Mouse (Mus musculus) layer of hippocampus, postnatal 36 days (tissue): ENCODE results near the gene Sdr39u1. TPM values are rescaled to one million over a fixed set of nuclear protein-coding genes. Genes with fewer than 3 reads are reported as not detected.

Source experiments
- DNase-seq, 2 experiments: peaks; one replicate each; pipeline ENCODE4 v3.0.0; 2022
- total RNA-seq, 2 experiments: library from RNA; stranded (reverse); gene quantifications; 2 replicates each; pipeline ENCODE4 v1.2.3; 2021

Sdr39u1 gene
- 10 to 100 TPM; 68.5 to 70.7 TPM for total RNA-seq

DNA sequence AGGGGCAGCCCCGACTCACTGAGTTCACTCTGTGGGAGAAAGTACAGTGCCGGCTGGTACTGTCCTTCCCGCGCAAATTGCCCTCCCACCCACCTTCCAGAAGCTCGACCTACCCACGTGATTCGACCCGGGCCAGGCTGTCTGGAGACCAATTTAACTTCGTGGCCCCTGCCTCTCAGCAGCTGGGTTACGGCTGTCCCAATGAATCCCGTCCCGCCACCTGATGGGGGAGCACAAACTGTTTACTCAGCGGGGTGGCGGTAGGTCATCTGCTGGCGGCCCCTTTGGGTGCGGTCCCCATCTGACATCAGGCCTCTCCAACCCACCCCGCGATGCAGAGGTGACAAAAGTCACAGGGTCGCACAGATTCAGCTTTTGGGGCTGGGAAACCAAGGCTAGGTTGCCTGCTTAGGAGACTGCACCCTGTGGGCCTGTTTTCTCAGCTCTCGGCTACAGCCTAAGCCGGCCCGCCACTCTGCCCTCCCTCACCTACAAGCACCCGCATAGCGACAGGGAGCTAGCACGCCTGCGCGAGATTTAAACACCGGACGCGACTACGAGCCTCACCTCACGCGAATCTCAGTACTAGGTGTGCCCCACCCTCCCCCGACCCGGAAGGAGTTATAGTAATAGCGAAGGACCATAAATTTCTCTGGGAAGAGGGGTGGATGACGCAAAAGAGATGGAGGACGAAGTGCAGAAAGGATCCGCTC lies at the start of gene Sdr39u1:
Gene Sdr39u1, minus strand, starts transcription at position 593 of the 713 bp plus-strand sequence.
- peak; percentile 74 to 75 for DNase-seq

GRCm38 (mm10) chr14:55946269-55946969 lies 46.3 kb upstream of the Sdr39u1 start:
- no peak for DNase-seq

- DNase-seq = no peak
Observed at GRCm38 (mm10) chr14:55944575-55944974, 44.5 kb upstream of the Sdr39u1 start, which contains the start of gene Cma1. Gene Cma1, minus strand, starts transcription at chr14:55944675.

DNA sequence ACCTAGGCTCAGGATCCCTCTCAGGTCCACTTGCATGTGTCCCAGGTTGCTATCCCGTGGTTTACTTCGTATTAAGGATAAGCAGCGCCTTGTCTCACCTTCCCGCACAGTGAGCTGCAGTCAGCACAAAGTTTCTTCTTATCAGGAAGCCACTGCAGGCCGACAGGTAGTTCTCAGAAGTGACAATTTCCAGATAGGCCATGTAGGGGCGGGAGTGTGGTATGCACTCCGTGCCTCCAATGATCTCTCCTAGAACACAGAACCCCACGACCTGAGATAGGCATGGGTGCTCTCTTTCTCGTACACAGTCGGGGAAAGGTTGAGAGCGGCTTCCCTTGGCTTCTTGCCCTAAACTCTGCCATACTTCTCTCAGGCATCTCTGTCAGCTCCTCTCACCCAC lies 43.5 kb upstream of the Sdr39u1 start:
- no peak for DNase-seq

DNA sequence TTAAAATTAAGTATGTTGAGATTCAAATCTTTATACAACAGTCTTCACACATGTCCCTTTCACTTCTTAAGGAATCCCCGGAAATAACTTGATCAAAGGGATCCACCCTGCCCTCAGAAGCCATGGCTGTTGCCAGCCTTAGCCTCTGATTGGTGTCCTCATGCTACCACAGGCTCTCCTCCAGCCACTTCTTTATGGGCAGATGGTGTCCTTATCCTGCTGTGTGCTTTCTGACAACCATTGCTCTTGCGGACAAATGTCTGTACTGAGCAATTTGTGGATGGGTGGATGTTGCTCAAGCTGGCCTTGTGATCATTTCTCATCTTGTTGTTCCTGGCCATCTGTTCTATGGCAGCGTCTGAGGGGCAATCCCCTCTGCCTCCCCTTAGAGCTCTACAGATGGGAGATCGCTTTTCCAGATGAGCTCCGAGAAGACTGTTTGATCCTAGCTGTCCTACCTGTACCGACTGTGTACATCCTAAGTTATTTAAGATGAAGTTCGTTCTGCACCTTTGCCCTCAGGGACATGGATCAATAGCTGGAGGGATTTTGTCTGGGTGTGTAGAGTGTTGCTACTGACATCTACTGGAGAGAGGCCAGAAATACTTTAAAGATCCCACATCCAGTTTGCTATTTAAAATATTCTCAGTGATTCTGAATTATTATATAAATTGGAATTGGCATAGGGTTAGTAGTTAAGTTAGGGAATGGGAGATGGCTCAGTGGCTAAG lies 40.1 kb upstream of the Sdr39u1 start:
- no peak for DNase-seq

GRCm38 (mm10) chr14:55933586-55933985 lies 33.5 kb upstream of the Sdr39u1 start:
- no peak for DNase-seq

GRCm38 (mm10) chr14:55929263-55929997 lies 29.3 kb upstream of the Sdr39u1 start:
- DNase-seq = no peak

DNA sequence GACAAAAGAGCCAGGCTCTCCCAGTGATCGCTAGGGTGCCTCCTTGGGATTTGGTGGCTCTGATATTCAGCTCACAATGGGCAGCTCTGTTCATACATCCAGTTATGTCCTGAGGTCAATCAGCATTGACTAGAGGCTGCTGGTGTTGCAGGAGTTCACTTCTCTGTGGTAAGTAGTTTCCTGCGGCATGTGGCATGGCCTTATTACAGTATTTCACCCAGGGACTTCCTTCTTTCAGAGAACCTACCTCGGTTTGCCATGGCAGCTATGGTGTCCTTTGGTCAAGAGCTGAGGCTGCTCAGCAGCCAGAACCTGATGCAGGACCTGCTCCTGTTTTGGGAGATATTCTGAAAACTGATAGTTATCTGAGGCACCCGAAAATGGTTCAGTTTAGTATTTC lies 26.8 kb upstream of the Sdr39u1 start:
- no peak for DNase-seq

GRCm38 (mm10) chr14:55922475-55923232 lies 22.6 kb upstream of the Sdr39u1 start:
- DNase-seq = no peak

- peak; percentile 44 to 49 for DNase-seq
Observed at GRCm38 (mm10) chr14:55918240-55919082, 18.4 kb upstream of the Sdr39u1 start.

DNA sequence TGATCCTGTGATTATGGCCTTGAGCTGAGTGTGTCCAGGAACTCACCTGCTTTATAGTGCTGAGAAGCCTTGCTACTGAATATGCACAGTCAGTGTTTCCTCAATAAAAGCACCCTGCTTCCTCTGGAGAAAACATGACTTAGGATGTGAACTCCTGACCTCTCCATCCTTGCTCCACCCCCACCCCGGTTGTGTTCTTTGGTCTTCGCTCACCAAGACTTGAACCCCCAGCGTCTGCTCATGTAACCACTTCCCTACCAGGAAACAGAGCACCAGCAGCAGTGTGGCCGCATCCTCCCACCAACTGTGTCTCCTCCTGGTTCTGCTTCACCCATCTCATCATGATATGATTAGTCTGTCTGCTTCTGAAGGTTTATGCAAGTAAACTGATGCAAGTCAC lies 13.3 kb upstream of the Sdr39u1 start:
- no peak for DNase-seq

DNA sequence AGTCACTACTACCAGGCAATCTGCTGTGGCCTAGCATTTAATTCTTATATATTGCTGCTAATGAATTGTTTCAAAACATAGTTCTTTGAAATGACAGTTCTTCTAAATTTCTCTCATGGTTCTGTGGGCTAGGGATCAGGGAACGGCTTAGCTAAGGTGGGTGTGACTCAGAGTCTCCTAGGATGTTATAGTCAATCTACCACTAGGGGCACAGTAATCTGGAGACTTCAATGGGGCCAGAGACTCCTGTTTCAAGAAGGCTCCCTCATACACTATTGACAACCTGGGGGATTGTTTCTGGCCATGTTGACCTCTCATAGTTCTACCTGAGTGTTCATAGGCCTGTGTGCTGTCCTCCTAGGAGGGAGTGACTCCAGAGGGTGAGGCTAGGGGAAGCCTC lies 5.4 kb upstream of the Sdr39u1 start:
- DNase-seq = no peak

DNA sequence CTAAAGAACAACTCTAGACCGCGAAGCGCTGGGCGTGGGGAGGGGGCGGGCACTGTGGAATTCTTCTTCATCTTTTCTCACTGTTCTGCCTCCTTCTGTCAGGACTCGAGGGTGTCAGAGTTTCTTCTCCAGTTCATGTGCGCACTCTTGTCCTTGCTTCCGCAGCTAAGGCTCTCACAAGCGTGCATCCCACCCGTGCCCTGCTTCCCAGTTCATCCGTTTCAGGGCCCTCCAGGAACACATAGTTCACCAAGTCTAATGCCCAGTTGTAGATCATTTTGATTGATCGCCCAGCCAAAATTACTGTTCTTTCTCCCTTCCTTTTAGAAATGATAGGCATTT lies 292 bp upstream of the Sdr39u1 start:
- peak in 1 of 2 experiments; percentile 30 for DNase-seq

DNA sequence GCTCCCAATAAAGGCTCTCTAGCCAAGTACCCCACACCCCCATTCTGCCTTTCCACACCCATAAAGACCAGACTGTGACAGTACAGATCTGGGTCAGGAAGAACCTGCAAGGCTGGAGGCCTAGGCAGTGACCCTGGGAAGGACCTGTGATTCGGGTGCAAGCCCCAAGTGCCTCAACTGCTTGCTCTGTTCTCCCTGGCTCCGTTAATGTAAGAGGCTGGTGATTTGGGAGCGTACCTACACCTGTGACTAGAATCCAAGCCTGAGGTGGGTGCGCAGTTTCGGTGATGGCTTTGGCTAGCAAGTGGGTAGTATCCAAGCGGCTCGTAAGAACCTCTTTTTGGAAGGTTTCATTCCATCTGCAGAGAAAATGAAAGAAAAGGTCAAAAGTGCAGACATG lies 1.1 kb downstream of the Sdr39u1 start:
- no peak for DNase-seq

- DNase-seq = no peak
Observed at GRCm38 (mm10) chr14:55897671-55898070, 2.4 kb downstream of the Sdr39u1 start.

DNA sequence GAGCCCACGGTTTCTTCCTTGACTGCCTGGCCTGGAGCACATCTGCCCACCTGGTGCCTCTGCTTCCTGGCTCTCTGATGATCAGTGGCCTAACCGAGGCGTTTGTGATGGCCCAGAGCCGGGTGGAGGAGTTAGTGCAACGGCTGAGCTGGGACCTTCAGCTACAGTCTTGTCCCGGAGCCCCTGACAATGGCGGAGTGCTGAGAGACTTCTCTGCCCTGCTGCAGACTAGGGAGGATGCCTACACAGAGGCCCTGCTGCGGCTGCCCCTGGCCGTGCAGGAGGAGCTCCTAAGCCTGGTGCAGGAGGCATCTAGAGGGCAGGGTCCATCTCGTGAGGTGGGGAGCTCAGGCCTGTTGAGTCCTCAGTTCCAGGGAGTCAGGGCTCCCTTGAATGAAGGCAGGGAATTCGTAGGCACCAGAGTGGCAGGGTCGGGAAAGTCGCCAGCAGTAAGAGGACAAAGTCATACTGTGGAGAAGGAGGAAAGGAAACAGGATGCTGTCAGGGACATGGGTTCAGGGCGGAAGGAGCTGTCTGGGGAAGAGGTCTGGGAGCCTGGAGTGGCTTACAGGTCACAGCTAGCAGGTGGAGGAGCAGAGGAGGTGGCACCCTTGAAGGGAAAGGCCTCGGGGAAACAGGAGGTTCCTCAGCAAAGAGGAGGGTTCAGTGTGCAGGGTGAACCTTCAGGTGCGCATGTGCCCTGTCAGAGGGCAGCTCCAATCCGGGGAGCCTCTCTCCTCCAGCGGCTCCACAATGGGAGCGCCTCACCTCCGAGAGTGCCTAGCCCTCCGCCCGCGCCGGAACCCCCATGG lies 13.3 kb downstream of the Sdr39u1 start:
- no peak for DNase-seq

DNA sequence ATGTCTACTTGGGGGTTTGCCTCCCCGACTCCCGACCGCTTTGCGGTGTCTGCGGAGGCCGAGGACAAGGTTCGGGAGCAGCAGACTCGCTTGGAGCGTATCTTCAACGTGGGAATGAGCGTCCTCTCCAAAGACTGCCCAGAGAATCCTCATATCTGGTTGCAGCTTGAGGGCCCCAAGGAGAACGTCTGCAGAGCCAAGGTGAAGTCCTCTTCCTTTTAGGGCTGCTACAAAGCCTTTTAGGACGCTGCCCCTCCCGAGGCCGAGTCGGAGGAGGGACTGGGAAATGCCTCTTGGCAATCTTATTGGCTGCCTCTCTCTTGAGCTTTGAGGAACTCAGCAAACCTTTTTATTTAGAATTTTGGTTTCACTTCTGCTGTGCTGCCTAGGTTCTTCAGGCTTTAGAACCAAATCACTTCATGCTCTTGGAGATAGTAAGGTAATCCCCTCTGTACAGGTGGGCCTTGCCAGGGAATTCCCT lies 14.3 kb downstream of the Sdr39u1 start:
- no peak for DNase-seq

DNA sequence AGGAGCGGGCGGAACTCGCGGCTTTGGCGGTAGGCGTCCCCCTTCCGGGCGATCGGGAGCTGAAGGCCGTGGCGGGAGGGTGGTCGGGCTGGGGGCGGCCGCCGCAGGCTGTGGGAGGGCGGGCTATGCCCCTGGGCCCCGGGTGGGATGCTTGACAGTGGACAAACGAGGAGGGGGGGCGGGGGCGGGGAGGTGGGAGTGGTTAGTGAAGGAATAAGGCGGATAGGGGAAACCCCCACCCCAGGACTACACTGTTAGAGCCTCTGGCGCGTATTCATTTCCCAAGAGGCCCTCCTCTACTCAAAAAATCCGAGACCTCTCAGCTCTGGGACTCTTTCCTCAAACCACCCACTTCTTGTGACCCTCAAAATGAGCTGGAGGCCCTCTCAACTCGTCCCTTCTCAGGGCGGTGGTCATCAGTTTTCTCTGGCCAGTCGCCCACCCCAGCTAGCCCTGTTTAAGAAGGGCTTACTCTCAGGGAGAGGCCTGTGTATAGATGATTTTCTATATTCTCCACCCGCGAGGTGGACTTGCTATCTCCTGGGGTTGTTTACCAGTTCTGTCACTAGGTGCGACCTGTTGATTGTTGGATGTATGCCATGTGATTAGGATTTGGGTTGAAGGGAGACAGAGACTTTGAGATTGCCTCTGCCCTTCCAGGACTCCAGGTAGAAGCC lies 14.8 kb downstream of the Sdr39u1 start:
- DNase-seq = no peak

- peak; percentile 77 to 83 for DNase-seq
Observed at GRCm38 (mm10) chr14:55884713-55885113, 15.4 kb downstream of the Sdr39u1 start, which contains the start of gene Khnyn. Gene Khnyn, plus strand, starts transcription at chr14:55884947.
